Mouse (Mus musculus) olfactory bulb, adult 2 months (tissue): Measurements from ENCODE around the gene Scaf4.

ENCODE experiments used
- CTCF ChIP-seq: fragments of 200-500 bp; IDR thresholded peaks from 2 replicates; pipeline ENCODE4 v1.5.1; 2012; ENCODE audit warnings: low read depth, mild to moderate bottlenecking, low read length, moderate library complexity; ENCODE audit not compliant: insufficient read depth
- POLR2A ChIP-seq: fragments of 200-500 bp; IDR thresholded peaks from 2 replicates; pipeline ENCODE4 v1.6.1; 2012; ENCODE audit warnings: mild to moderate bottlenecking, low read depth, low read length, moderate library complexity; ENCODE audit not compliant: insufficient read depth

- TF ChIP-seq CTCF (no peak), POLR2A (no peak)
Observed at GRCm38 (mm10) chr16:90318372-90318926, 34.1 kb upstream of the Scaf4 start.
